Mouse (Mus musculus) hindbrain, embryonic 14.5 days (tissue): Measurements from ENCODE around the gene Gm11733. TPM values are rescaled to one million over a fixed set of nuclear protein-coding genes. Genes with fewer than 3 reads are reported as not detected.

Experiments
- ATAC-seq: fragments of 200-750 bp; cut with Nextera tagmentation; 2 replicates; pipeline ENCODE4 v1.8.0; 2017; ENCODE audit warnings: moderate number of reproducible peaks, mild to moderate bottlenecking, moderate TSS enrichment, moderate library complexity; ENCODE audit not compliant: low FRiP score
- DNase-seq: peaks from one replicate; pipeline ENCODE4 v3.0.0-alpha.2; 2015; ENCODE audit warnings: low spot score
- H3K27ac ChIP-seq: fragments of 300-500 bp; sonication (generic); 2 replicates; pipeline ENCODE4 v1.5.1; 2014; ENCODE audit warnings: mild to moderate bottlenecking, moderate library complexity
- H3K27me3 ChIP-seq: fragments of 300-500 bp; sonication (generic); 2 replicates; pipeline ENCODE4 v1.6.1; 2014; ENCODE audit warnings: mild to moderate bottlenecking, low read length, mixed read lengths; ENCODE audit not compliant: control insufficient read depth, insufficient read depth
- H3K36me3 ChIP-seq: fragments of 300-500 bp; sonication (generic); replicated peaks from 2 replicates; pipeline ENCODE4 v1.6.1; 2014; ENCODE audit not compliant: control insufficient read depth, insufficient read depth
- H3K4me1 ChIP-seq: fragments of 300-500 bp; sonication (generic); replicated peaks from 2 replicates; pipeline ENCODE4 v1.6.1; 2014; ENCODE audit warnings: antibody characterized with exemption, low read length, mixed read lengths; ENCODE audit not compliant: control insufficient read depth, insufficient read depth
- H3K4me2 ChIP-seq: fragments of 300-500 bp; sonication (generic); replicated peaks from 2 replicates; pipeline ENCODE4 v1.6.1; 2014; ENCODE audit warnings: mild to moderate bottlenecking, moderate library complexity
- H3K4me3 ChIP-seq: fragments of 300-500 bp; sonication (generic); replicated peaks from 2 replicates; pipeline ENCODE4 v1.5.1; 2014; ENCODE audit warnings: mild to moderate bottlenecking, low read length
- H3K9ac ChIP-seq: fragments of 300-500 bp; sonication (generic); 2 replicates; pipeline ENCODE4 v1.6.1; 2014
- H3K9me3 ChIP-seq: fragments of 300-500 bp; sonication (generic); 2 replicates; pipeline ENCODE4 v1.6.1; 2016; ENCODE audit warnings: low read length; ENCODE audit not compliant: control insufficient read depth
- WGBS: fragments of 180-500 bp; shearing (Covaris S2); extraction: QIAGEN DNeasy Blood & Tissue Kit; methylation state at CpG from one replicate; pipeline ENCODE4 v1.1.7; 2014; 5-methylcytosine and 5-hydroxymethylcytosine counted together
- polyA plus RNA-seq: library from polyadenylated mRNA; unstranded; fragments of >200 nt; fragmentation: Nextera tagmentation; extraction: Ambion mirVana; gene quantifications from 2 replicates; pipeline ENCODE4 v1.2.1, GENCODE M21; 2014

The Gm11733 gene
- polyA plus RNA-seq, 1 experiment from 2014 or later: not detected

DNA sequence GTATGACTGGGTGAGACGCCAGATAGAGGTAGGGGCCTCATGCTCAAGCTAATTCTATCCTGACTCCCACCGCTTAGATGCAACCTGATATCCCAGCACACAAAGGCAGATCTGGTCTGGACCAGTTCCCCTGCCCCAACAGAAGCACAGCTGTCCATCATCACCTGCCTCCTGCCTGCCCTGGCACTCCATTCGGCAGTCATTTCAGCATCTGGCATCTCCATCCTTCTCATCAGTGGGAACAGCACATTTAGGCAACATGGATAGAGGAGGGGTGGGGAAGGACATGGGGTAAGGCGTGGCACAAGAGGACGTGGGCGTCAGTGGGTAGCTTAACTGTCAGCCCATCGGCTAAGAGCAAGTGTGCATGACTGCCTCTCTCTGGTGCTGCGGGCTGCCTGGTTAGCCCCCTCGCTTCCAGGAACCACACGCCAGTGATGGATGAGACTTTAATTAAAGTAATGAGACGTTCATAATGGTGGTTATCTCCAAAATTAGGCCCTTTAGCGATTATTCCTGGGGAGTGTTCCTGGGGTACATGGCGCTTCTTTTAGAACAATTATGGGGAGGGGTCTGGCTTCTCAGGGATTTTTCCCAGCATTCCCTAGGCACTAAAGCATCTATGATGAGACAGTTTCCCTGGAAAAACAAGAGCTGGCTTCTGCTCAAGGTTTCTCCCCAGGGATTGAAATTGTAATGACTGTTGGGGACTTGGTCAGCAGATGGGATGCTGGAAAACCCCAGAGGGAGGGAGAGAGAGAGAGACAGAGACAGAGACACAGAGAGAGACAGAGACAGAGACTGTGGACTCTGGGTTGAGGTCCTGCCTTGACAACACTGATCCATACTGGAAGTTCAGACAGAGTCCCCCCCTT, 38.0 kb downstream of the Gm11733 start:
- no peak overlapping the region for H3K4me2 ChIP-seq
- no peak for ATAC-seq
- H3K27ac ChIP-seq: peak overlapping the region; percentile 79
- H3K4me3 ChIP-seq: no peak overlapping the region
- H3K27me3 ChIP-seq: no peaks in the 10 kb centered on the region
- WGBS: 42% methylated on average over 13 of the region's 13 CpGs
- H3K4me1 ChIP-seq: peaks cover 34% of the 10 kb centered on the region
- DNase-seq: no peak
- no peak overlapping the region; the same call in 1 of the 2 replicates for H3K9ac ChIP-seq
- no peaks in the 10 kb centered on the region for H3K36me3 ChIP-seq
- no peaks in the 10 kb centered on the region for H3K9me3 ChIP-seq

DNA sequence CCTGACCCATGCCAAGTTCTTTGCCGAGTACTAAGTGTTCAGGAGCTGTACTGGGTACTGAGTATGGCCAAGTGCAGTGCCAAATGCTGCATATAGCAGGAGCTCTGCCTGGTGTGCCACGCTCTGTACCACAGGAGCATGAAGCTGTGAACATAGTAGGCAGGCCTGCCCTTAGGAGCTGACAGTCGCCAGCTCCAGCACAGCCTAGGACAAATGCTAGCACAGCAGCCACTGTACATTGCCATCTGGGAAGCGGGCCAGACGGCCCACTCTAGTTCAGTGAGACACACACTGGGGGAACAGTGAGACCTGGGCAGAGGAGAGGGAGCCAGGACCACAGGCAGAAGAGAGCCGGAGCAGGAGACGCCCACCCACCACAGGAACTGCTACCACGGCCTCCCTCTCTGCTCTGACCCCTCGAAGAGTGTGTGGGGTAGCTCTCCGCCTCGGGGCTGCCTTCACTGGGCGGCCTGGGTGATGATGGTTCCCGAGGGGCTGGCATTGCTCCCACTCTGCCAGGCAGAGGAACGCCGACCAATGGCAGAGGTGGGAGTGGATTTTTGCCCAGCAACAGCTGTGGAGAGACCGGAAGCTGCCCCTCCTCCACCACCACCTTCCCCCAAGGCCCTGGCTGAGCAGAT, 38.8 kb downstream of the Gm11733 start:
- 0 out of 2 replicates have a peak overlapping the region, but pooled peaks have one; percentile 13 for H3K4me2 ChIP-seq

DNA sequence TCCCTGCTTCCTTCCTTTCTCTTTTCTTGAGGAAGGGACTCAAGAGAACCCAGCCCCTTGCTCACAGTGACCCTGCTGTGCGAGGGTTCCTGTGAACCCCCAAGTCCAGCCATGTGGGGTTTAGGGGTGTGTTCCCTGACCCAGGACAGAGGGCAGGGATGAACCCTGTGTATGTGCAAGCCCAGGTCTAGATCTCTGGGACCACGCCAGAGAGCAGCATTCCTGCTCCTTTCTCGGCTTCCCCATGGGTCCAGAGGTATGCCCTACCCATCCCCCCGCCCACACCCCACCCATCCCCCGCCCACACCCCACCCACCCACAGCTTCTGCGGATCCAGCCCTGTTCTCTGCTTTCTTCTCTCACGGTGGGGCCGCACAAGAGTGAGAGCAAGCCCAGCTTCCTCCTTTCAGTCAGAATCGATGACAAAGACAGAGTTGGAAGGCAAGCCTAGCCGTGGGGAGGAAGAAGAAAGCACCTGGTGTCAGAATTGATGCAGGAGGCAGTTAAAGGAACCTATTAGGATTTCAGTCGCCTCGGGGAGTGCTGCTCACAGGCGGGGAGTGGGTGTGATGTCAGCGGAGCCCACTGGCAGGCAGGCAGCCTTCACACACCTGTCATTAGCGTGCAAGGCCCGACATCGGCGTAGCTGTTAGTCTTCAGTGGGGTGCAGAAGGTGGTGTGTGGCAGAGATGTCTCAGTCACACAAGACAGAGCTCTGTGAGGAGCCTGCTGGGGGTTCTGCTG, 41.6 kb downstream of the Gm11733 start:
- no peaks in the 10 kb centered on the region for H3K27me3 ChIP-seq
- H3K36me3 ChIP-seq: no peaks in the 10 kb centered on the region
- H3K9me3 ChIP-seq: no peaks in the 10 kb centered on the region
- H3K4me3 ChIP-seq: no peak overlapping the region
- no peak for ATAC-seq
- peaks cover 34% of the 10 kb centered on the region for H3K4me1 ChIP-seq
- peak overlapping the region; percentile 9; the same call in 1 of the 2 replicates for H3K4me2 ChIP-seq
- peak overlapping the region; percentile 80 for H3K27ac ChIP-seq
- DNase-seq: peak; percentile 50
- H3K9ac ChIP-seq: peak overlapping the region; percentile 14; the same call in 1 of the 2 replicates
- WGBS: 18% methylated on average over 18 of the region's 18 CpGs

More for the DNA sequence above, 38.8 kb downstream of the Gm11733 start:
- Histone ChIP-seq H3K4me1 (peaks cover 34% of the 10 kb centered on the region), H3K9ac (0 out of 2 replicates have a peak overlapping the region, but pooled peaks have one; percentile 3), H3K4me3 (no peak overlapping the region), H3K27me3 (no peaks in the 10 kb centered on the region), H3K27ac (peak overlapping the region; percentile 79), H3K9me3 (no peaks in the 10 kb centered on the region), H3K36me3 (no peaks in the 10 kb centered on the region)
- peak; percentile 68 for DNase-seq
- WGBS: 46% methylated on average over 14 of the region's 16 CpGs
- peak; percentile 76 for ATAC-seq

DNA sequence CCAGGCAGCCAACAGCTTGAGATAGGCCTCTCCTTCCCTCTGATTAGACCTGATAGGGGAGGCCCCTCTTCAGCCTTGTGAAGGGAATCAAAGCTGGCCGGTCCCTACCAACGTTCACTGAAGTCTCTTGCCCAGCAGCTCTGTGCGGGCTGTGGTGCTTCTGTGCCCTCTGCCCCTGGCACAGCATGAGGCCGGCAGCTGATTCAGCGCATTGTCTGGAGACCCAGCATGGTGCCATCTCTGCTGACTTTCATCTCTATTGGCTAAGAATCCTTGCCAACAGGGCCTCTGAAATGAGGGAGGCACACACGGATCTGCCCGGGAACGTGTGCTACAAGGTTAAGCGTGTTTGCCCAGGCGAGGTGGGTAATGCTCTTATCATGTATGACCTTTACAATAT, 48.2 kb downstream of the Gm11733 start:
- Histone ChIP-seq H3K4me3 (no peak overlapping the region), H3K4me2 (no peak overlapping the region), H3K4me1 (peaks cover 20% of the 10 kb centered on the region), H3K27me3 (no peaks in the 10 kb centered on the region), H3K36me3 (no peaks in the 10 kb centered on the region), H3K9me3 (no peaks in the 10 kb centered on the region), H3K9ac (no peak overlapping the region), H3K27ac (no peak overlapping the region)
- DNase-seq: no peak
- no peak for ATAC-seq
- WGBS: 18% methylated on average over 10 of the region's 10 CpGs

DNA sequence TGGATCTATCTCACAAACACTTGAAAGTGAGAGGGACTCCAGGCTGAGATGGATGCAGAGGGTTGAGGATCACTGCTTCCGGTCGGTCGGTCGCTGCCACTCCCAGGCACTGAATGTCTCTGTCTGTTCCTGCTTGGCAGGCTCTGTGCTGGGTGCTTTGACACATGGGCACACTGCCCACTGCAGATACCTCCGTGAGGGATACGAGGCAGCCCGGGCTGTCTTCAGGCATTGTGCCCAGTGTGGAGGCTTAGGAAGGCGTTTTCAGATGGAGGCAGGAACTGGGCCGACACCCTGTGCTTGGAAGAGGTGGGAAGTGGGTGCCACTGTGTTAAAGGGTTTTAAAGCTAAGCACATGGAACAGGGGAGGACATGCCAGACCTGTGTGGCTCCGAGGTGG, 50.7 kb downstream of the Gm11733 start:
- Histone ChIP-seq H3K9ac (no peak overlapping the region), H3K9me3 (no peaks in the 10 kb centered on the region), H3K4me2 (no peak overlapping the region), H3K27ac (no peak overlapping the region), H3K36me3 (no peaks in the 10 kb centered on the region), H3K4me3 (no peak overlapping the region), H3K4me1 (peaks cover 27% of the 10 kb centered on the region), H3K27me3 (no peaks in the 10 kb centered on the region)
- DNase-seq: no peak
- WGBS: 67% methylated on average over 10 of the region's 10 CpGs
- ATAC-seq: no peak

DNA sequence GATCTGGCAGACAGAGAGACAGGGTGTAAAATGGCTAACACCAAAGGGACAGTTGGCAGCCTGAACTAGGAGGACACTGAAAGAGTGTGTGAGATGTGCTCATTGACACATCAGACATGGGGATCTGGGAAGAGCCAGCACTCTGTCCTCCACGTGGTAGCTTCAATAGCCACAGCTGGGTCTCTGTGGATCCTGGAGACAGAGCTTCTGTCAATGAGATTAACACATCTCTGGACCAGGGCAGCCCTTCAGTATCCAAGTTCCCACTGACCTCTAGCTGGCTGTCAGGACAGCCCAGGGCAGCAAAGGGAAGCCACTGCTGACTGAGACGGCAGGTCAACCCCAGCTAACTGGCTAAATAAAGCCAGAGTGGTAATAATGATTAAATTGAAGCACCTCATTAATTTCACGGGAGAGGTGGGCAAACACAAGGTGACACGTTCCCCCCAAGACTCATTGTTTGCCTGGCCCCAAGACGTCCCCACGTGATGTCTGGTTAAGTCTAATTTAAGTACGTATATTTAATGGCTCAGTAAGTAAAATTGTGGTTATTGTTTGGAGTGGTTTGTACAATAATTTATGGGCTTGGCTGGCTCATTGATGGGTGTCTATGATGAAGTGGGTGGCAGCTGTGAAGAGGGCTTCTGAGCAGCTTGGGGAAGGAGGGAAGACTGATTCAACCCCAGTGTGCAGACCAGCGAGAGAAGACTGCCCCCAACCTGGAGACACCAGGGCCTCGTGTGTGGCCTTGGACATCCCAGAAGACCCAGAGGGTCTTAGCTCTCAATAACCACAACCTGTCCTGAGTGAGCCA, 51.5 kb downstream of the Gm11733 start:
- Histone ChIP-seq H3K4me1 (peaks cover 33% of the 10 kb centered on the region), H3K27ac (no peak overlapping the region)
- 45% methylated on average over 9 of the region's 9 CpGs for WGBS

DNA sequence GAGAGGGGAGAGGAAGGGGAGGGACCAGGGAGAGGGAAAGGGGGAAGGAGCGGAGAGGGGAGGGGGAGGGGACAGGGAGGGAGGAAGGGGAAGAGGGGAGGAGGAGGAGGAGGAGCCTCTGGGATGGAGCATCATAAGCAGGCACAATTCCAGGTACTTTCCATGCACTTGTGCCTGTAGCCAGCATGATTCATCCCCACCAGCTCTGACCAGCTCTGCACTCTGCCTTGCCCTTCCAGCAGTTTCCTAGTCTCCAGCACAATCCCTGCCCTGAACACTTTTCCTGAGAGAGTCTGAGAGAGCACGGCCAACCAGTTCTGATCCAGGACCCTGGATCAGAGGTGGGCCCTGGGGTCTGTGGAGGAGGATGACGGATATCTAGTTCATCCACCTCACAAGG, 52.4 kb downstream of the Gm11733 start:
- Histone ChIP-seq H3K4me3 (no peak overlapping the region), H3K9ac (no peak overlapping the region), H3K27ac (no peak overlapping the region), H3K27me3 (no peaks in the 10 kb centered on the region), H3K9me3 (no peaks in the 10 kb centered on the region), H3K4me1 (peaks cover 42% of the 10 kb centered on the region), H3K4me2 (no peak overlapping the region), H3K36me3 (no peaks in the 10 kb centered on the region)
- DNase-seq (no peak), ATAC-seq (no peak)
- 60% methylated on average over 3 of the region's 3 CpGs for WGBS

More for the DNA sequence above, 51.5 kb downstream of the Gm11733 start:
- H3K36me3 ChIP-seq: no peaks in the 10 kb centered on the region
- ATAC-seq: no peak
- H3K9me3 ChIP-seq: no peaks in the 10 kb centered on the region
- no peak for DNase-seq
- no peak overlapping the region for H3K4me3 ChIP-seq
- no peaks in the 10 kb centered on the region for H3K27me3 ChIP-seq
- H3K4me2 ChIP-seq: no peak overlapping the region
- no peak overlapping the region for H3K9ac ChIP-seq
